Mouse (Mus musculus) MEL (cell line): Measurements from ENCODE around the gene Gm49325. TPM values are rescaled to one million over a fixed set of nuclear protein-coding genes. Genes with fewer than 3 reads are reported as not detected.

Source experiments
- DNase-seq: peaks from one replicate; pipeline ENCODE4 v3.0.0; 2011; ENCODE audit warnings: low read depth, low spot score
- H3K27ac ChIP-seq: 2 replicates; pipeline ENCODE4 v1.5.1; 2012; ENCODE audit warnings: low read depth, mild to moderate bottlenecking, control low read depth, low read length, moderate library complexity; ENCODE audit not compliant: control insufficient read depth
- H3K27me3 ChIP-seq, 2 experiments: fragments of 150-350 bp in 1 of 2; sonication (generic) in 1 of 2; 2 replicates each; pipeline ENCODE4 v1.6.1; 2012; ENCODE audit warnings: low read length in 2 of 2, mild to moderate bottlenecking in 2 of 2, improper control_type of control experiment in 1 of 2, moderate library complexity in 1 of 2; ENCODE audit not compliant: insufficient read depth in 2 of 2, control insufficient read depth in 1 of 2
- H3K36me3 ChIP-seq, 2 experiments: 2 replicates each; pipeline ENCODE4 v1.6.1; 2012 to 2014; ENCODE audit warnings: low read length in 2 of 2, improper control_type of control experiment in 1 of 2, inconsistent platforms in 1 of 2, mild to moderate bottlenecking in 1 of 2; ENCODE audit not compliant: insufficient read depth in 2 of 2, control insufficient read depth in 1 of 2
- H3K4me1 ChIP-seq, 2 experiments: fragments of 150-350 bp in 1 of 2; sonication (generic) in 1 of 2; 2 replicates each; pipeline ENCODE4 v1.6.1; 2012; ENCODE audit warnings: low read length in 2 of 2, improper control_type of control experiment in 1 of 2, mild to moderate bottlenecking in 1 of 2; ENCODE audit not compliant: insufficient read depth in 2 of 2, control insufficient read depth in 1 of 2
- H3K4me3 ChIP-seq, 2 experiments: fragments of 150-350 bp in 1 of 2; sonication (generic) in 1 of 2; 2 replicates each; pipeline ENCODE4 v1.5.1; 2012; ENCODE audit warnings: low read depth in 2 of 2, low read length in 2 of 2, mild to moderate bottlenecking in 2 of 2, moderate library complexity in 2 of 2, control low read depth in 1 of 2, improper control_type of control experiment in 1 of 2; ENCODE audit not compliant: control insufficient read depth in 1 of 2, insufficient read depth in 1 of 2
- H3K79me2 ChIP-seq: 2 replicates; pipeline ENCODE4 v1.6.1; 2012; ENCODE audit warnings: mild to moderate bottlenecking, low read length, moderate library complexity; ENCODE audit not compliant: control insufficient read depth, poor library complexity, insufficient read depth
- H3K9ac ChIP-seq: 2 replicates; pipeline ENCODE4 v1.6.1; 2012; ENCODE audit warnings: low read depth, mild to moderate bottlenecking, control low read depth, low read length, moderate library complexity; ENCODE audit not compliant: control insufficient read depth, poor library complexity, severe bottlenecking
- H3K9me3 ChIP-seq: fragments of 150-350 bp; sonication (generic); replicated peaks from 2 replicates; pipeline ENCODE4 v1.6.1; 2012; ENCODE audit warnings: mild to moderate bottlenecking, low read length, improper control_type of control experiment, moderate library complexity; ENCODE audit not compliant: insufficient read depth
- BHLHE40 ChIP-seq: IDR thresholded peaks from 2 replicates; pipeline ENCODE4 v1.6.1; 2012; ENCODE audit warnings: low read depth, mild to moderate bottlenecking, inconsistent platforms, low read length, improper control_type of control experiment, borderline replicate concordance
- CHD1 ChIP-seq: IDR thresholded peaks from 2 replicates; pipeline ENCODE4 v1.6.1; 2012; ENCODE audit warnings: low read depth, mild to moderate bottlenecking, inconsistent platforms, low read length, improper control_type of control experiment
- CTCF ChIP-seq, 3 experiments: IDR thresholded peaks in 2 of 3; conservative IDR thresholded peaks in 1 of 3; 2 replicates each; pipeline ENCODE4 v1.5.1; 2011 to 2012; ENCODE audit warnings: low read length in 3 of 3, low read depth in 2 of 3, mild to moderate bottlenecking in 2 of 3, improper control_type of control experiment in 1 of 3, inconsistent platforms in 1 of 3, mixed read lengths in 1 of 3, moderate library complexity in 1 of 3; ENCODE audit not compliant: control insufficient read depth in 1 of 3, insufficient read depth in 1 of 3, poor library complexity in 1 of 3, severe bottlenecking in 1 of 3
- E2F4 ChIP-seq: IDR thresholded peaks from 2 replicates; pipeline ENCODE4 v1.6.1; 2011; ENCODE audit warnings: low read depth, low read length, improper control_type of control experiment, borderline replicate concordance
- EP300 ChIP-seq, 2 experiments: IDR thresholded peaks; 2 replicates each; pipeline ENCODE4 v1.6.1; 2011; ENCODE audit warnings: improper control_type of control experiment in 2 of 2, low read length in 2 of 2, low read depth in 1 of 2, mild to moderate bottlenecking in 1 of 2
- GABPA ChIP-seq: IDR thresholded peaks from 2 replicates; pipeline ENCODE4 v1.6.1; 2012; ENCODE audit warnings: low read depth, mild to moderate bottlenecking, inconsistent platforms, low read length, improper control_type of control experiment, moderate library complexity
- GATA1 ChIP-seq: IDR thresholded peaks from 2 replicates; pipeline ENCODE4 v1.6.1; 2011; ENCODE audit warnings: low read depth, low read length, improper control_type of control experiment
- KAT2A ChIP-seq: conservative IDR thresholded peaks from 2 replicates; pipeline ENCODE4 v1.6.1; 2012; ENCODE audit warnings: low read depth, low read length, improper control_type of control experiment, inconsistent platforms
- MAFK ChIP-seq: IDR thresholded peaks from 2 replicates; pipeline ENCODE4 v1.6.1; 2011; ENCODE audit warnings: low read depth, mild to moderate bottlenecking, low read length, improper control_type of control experiment, borderline replicate concordance
- MYC ChIP-seq: IDR thresholded peaks from 2 replicates; pipeline ENCODE4 v1.6.1; 2011; ENCODE audit warnings: low read depth, mild to moderate bottlenecking, low read length, improper control_type of control experiment, moderate library complexity
- NELFE ChIP-seq: IDR thresholded peaks from 2 replicates; pipeline ENCODE4 v1.6.1; 2011; ENCODE audit warnings: low read depth, low read length, improper control_type of control experiment
- POLR2A ChIP-seq, 2 experiments: IDR thresholded peaks; 2 replicates each; pipeline ENCODE4 v1.6.1; 2011 to 2012; ENCODE audit warnings: low read length in 2 of 2, mild to moderate bottlenecking in 2 of 2, control low read depth in 1 of 2, improper control_type of control experiment in 1 of 2, low read depth in 1 of 2, moderate library complexity in 1 of 2; ENCODE audit not compliant: control insufficient read depth in 1 of 2, insufficient read depth in 1 of 2, poor library complexity in 1 of 2
- POLR2AphosphoS2 ChIP-seq: IDR thresholded peaks from 2 replicates; pipeline ENCODE4 v1.6.1; 2011; ENCODE audit warnings: low read length, improper control_type of control experiment
- RAD21 ChIP-seq: IDR thresholded peaks from 2 replicates; pipeline ENCODE4 v1.6.1; 2011; ENCODE audit warnings: mild to moderate bottlenecking, low read depth, low read length, improper control_type of control experiment
- RCOR1 ChIP-seq: IDR thresholded peaks from 2 replicates; pipeline ENCODE4 v1.6.1; 2012; ENCODE audit warnings: low read depth, mild to moderate bottlenecking, inconsistent platforms, low read length, improper control_type of control experiment
- TAL1 ChIP-seq: IDR thresholded peaks from 2 replicates; pipeline ENCODE4 v1.6.1; 2012; ENCODE audit warnings: mild to moderate bottlenecking, inconsistent platforms, low read length, moderate library complexity, mixed read lengths
- TCF12 ChIP-seq: IDR thresholded peaks from 2 replicates; pipeline ENCODE4 v1.6.1; 2014; ENCODE audit warnings: low read depth, mild to moderate bottlenecking, inconsistent platforms, low read length, improper control_type of control experiment, moderate library complexity
- USF2 ChIP-seq, 2 experiments: IDR thresholded peaks; 2 replicates each; pipeline ENCODE4 v1.6.1; 2011 to 2012; ENCODE audit warnings: improper control_type of control experiment in 2 of 2, low read length in 2 of 2, borderline replicate concordance in 1 of 2, inconsistent platforms in 1 of 2, low read depth in 1 of 2, mild to moderate bottlenecking in 1 of 2; ENCODE audit not compliant: insufficient read depth in 1 of 2
- polyA plus RNA-seq, 2 experiments: library from polyadenylated mRNA; stranded (reverse) in 1 of 2; unstranded in 1 of 2; fragments of >175 nt in 1 of 2; fragments of >200 nt in 1 of 2; gene quantifications; 2 replicates each; pipeline versions ENCODE4 v1.2.1 to v1.2.4; 2012; ENCODE audit warnings: low replicate concordance in 2 of 2, low read depth in 1 of 2; ENCODE audit not compliant: insufficient read length in 2 of 2, insufficient read depth in 1 of 2, missing spikeins in 1 of 2
- total RNA-seq: library from RNA; depleted of rRNA; stranded (reverse); fragments of 300-350 nt; gene quantifications from 2 replicates; pipeline ENCODE4 v1.2.3, GENCODE M21; 2012

The Gm49325 gene
- total and polyA plus RNA-seq, 3 experiments = 1.0 to 3.7 TPM; not detected in 1

- peak; percentile 89 for TF ChIP-seq NELFE
- TF ChIP-seq RCOR1 = no peak
- TF ChIP-seq RAD21 = no peak
- no peak for TF ChIP-seq USF2 (IDR thresholded peaks at IDR 0.05; ENCODE audit: borderline replicate concordance in 1 of 2, insufficient read depth in 1 of 2, low read depth in 1 of 2, low read length in 2 of 2)
- no peak for TF ChIP-seq EP300 (IDR thresholded peaks at IDR 0.05; ENCODE audit: low read depth in 1 of 2, low read length in 2 of 2)
- TF ChIP-seq GABPA = no peak
- no peak for TF ChIP-seq TAL1
- no peak for TF ChIP-seq KAT2A
- no peak for TF ChIP-seq E2F4
- TF ChIP-seq BHLHE40 = no peak
- TF ChIP-seq CTCF (IDR thresholded peaks at IDR 0.05 in 2 of 3, conservative IDR thresholded peaks at IDR 0.05 in 1 of 3; ENCODE audit: control insufficient read depth in 1 of 3, insufficient read depth in 1 of 3, low read depth in 2 of 3, low read length in 3 of 3, poor library complexity in 1 of 3, severe bottlenecking in 1 of 3) = no peak
- TF ChIP-seq CHD1 = no peak; the same call in 1 of the 2 replicates
- TF ChIP-seq POLR2A (IDR thresholded peaks at IDR 0.05; ENCODE audit: control insufficient read depth in 1 of 2, insufficient read depth in 1 of 2, low read depth in 1 of 2, low read length in 2 of 2, poor library complexity in 1 of 2) = peak; percentile 84 to 92
Measured at GRCm38 (mm10) chr10:77581408-77582284, 24.4 kb upstream of the Gm49325 start, which contains the start of gene Pttg1ip (continued).

GRCm38 (mm10) chr10:77582285-77582618 lies 23.7 kb upstream of the Gm49325 start:
- no peaks in the 10 kb centered on the region for H3K9me3 ChIP-seq
- H3K36me3 ChIP-seq = peaks cover 0 to 22% of the 10 kb centered on the region in 2 experiments; a peak in 2 of 4 replicates
- peak overlapping the region; percentile 84 to 91 for H3K4me3 ChIP-seq
- peaks cover 9 to 26% of the 10 kb centered on the region in 2 experiments for H3K4me1 ChIP-seq
- no peaks in the 10 kb centered on the region for H3K27me3 ChIP-seq
- TF ChIP-seq GATA1 (0 out of 2 replicates have a peak, but pooled peaks have one; percentile 3), USF2 (IDR thresholded peaks at IDR 0.05; ENCODE audit: borderline replicate concordance in 1 of 2, insufficient read depth in 1 of 2, low read depth in 1 of 2, low read length in 2 of 2) (no peak), POLR2AphosphoS2 (no peak), TCF12 (no peak), MAFK (no peak), MYC (no peak)
- TF ChIP-seq, all 39 proteins: peak for 1
- peak overlapping the region; percentile 76 for H3K27ac ChIP-seq
- DNase-seq = no peak
- H3K9ac ChIP-seq = peak overlapping the region; percentile 87
- H3K79me2 ChIP-seq = peaks cover 20% of the 10 kb centered on the region
